Mouse (Mus musculus) limb, embryonic 14.5 days (tissue): Measurements from ENCODE around the gene Ccdc122. TPM values are rescaled to one million over a fixed set of nuclear protein-coding genes. Genes with fewer than 3 reads are reported as not detected.
"Not testable (repeated sequence)": the region's sequence is repeated elsewhere in the genome, so short reads cannot be mapped to it uniquely, and the experiment has no call there.

Experiments used
- ATAC-seq: fragments of 200-750 bp; cut with Nextera tagmentation; 2 replicates; pipeline ENCODE4 v1.8.0; 2017; ENCODE audit warnings: low read depth, moderate number of reproducible peaks, moderate TSS enrichment; ENCODE audit not compliant: low FRiP score
- DNase-seq: peaks from one replicate; pipeline ENCODE4 v3.0.0-alpha.2; 2015; ENCODE audit warnings: low spot score
- H3K27ac ChIP-seq: fragments of 300-500 bp; sonication (generic); replicated peaks from 2 replicates; pipeline ENCODE4 v1.5.1; 2014; ENCODE audit warnings: low read depth, mild to moderate bottlenecking, low read length, moderate library complexity, mixed read lengths
- H3K27me3 ChIP-seq: fragments of 300-500 bp; sonication (generic); 2 replicates; pipeline ENCODE4 v1.6.1; 2014; ENCODE audit warnings: low read length, mixed read lengths; ENCODE audit not compliant: control insufficient read depth, insufficient read depth
- H3K36me3 ChIP-seq: fragments of 300-500 bp; sonication (generic); 2 replicates; pipeline ENCODE4 v1.6.1; 2014; ENCODE audit warnings: mild to moderate bottlenecking, low read length, moderate library complexity, mixed read lengths; ENCODE audit not compliant: control insufficient read depth, insufficient read depth
- H3K4me1 ChIP-seq: fragments of 300-500 bp; sonication (generic); 2 replicates; pipeline ENCODE4 v1.6.1; 2014; ENCODE audit warnings: antibody characterized with exemption, low read length, mixed read lengths; ENCODE audit not compliant: control insufficient read depth, insufficient read depth
- H3K4me2 ChIP-seq: fragments of 300-500 bp; sonication (generic); replicated peaks from 2 replicates; pipeline ENCODE4 v1.6.1; 2014; ENCODE audit warnings: low read depth, mild to moderate bottlenecking, low read length, moderate library complexity; ENCODE audit not compliant: severe bottlenecking
- H3K4me3 ChIP-seq: fragments of 300-500 bp; sonication (generic); replicated peaks from 2 replicates; pipeline ENCODE4 v1.5.1; 2014; ENCODE audit warnings: low read length
- H3K9ac ChIP-seq: fragments of 300-500 bp; sonication (generic); 2 replicates; pipeline ENCODE4 v1.6.1; 2014; ENCODE audit warnings: mild to moderate bottlenecking, low read depth, low read length, moderate library complexity; ENCODE audit not compliant: severe bottlenecking
- H3K9me3 ChIP-seq: fragments of 300-500 bp; sonication (generic); 2 replicates; pipeline ENCODE4 v1.6.1; 2016; ENCODE audit warnings: low read length; ENCODE audit not compliant: control insufficient read depth
- POLR2A ChIP-seq: fragments of 200-500 bp; IDR thresholded peaks from 2 replicates; pipeline ENCODE4 v1.8.0; 2012; ENCODE audit warnings: inconsistent platforms, mild to moderate bottlenecking, moderate library complexity, borderline replicate concordance; ENCODE audit not compliant: insufficient read depth, insufficient read length; ENCODE audit errors: extremely low read depth
- WGBS: fragments of 180-500 bp; shearing (Covaris S2); extraction: QIAGEN DNeasy Blood & Tissue Kit; methylation state at CpG from one replicate; pipeline ENCODE4 v1.1.7; 2014; 5-methylcytosine and 5-hydroxymethylcytosine counted together
- polyA plus RNA-seq, 2 experiments: library from polyadenylated mRNA; depleted of rRNA in 1 of 2; stranded (reverse) in 1 of 2; unstranded in 1 of 2; fragments of >200 nt; fragmentation: Nextera tagmentation in 1 of 2; extraction: Ambion mirVana in 1 of 2; gene quantifications; 2 replicates each; pipeline versions ENCODE4 v1.2.1 to v1.2.3; 2012 to 2014

Ccdc122 gene
- polyA plus RNA-seq (2012; rRNA removed) (1.9 and 2.9 TPM in 2 replicates), polyA plus RNA-seq (2014; fragmentation: Nextera tagmentation; extraction: Ambion mirVana) (3.4 and 5.2 TPM in 2 replicates)

- peak within 1 kb of the TSS; percentile 84 for H3K9ac ChIP-seq
- H3K4me2 ChIP-seq = peak within 1 kb of the TSS; percentile 79
- WGBS = 2% methylated on average over 62 of the region's 86 CpGs
- H3K4me1 ChIP-seq = 0 out of 2 replicates have a peak, but pooled peaks cover 3% of the 10 kb centered on the region
- DNase-seq (peak; percentile 26), ATAC-seq (peak; percentile 71)
- no peaks in the 10 kb centered on the region for H3K9me3 ChIP-seq
- no peaks in the 10 kb centered on the region for H3K27me3 ChIP-seq
- H3K27ac ChIP-seq = no peak within 1 kb of the TSS
- TF ChIP-seq POLR2A = no peak
- H3K36me3 ChIP-seq = no peaks in the 10 kb centered on the region
- H3K4me3 ChIP-seq = peak within 1 kb of the TSS; percentile 65
Observed at GRCm38 (mm10) chr14:77036226-77037046, at the start of gene Ccdc122, which contains the start of gene Lacc1. Gene Ccdc122 (plus strand): TSS chr14:77036772. Gene Lacc1 (minus strand): TSS chr14:77036904.

- 90% methylated on average over 2 of the region's 2 CpGs for WGBS
- ATAC-seq = not testable (repeated sequence)
Observed at GRCm38 (mm10) chr14:76990351-76990750, 46.2 kb upstream of the Ccdc122 start.

GRCm38 (mm10) chr14:77004740-77005139, 31.8 kb upstream of the Ccdc122 start:
- WGBS = 57% methylated on average over 8 of the region's 8 CpGs
- Histone ChIP-seq H3K4me1 (0 out of 2 replicates have a peak, but pooled peaks cover 6% of the 10 kb centered on the region), H3K36me3 (no peaks in the 10 kb centered on the region), H3K9ac (no peak overlapping the region), H3K27me3 (no peaks in the 10 kb centered on the region), H3K4me3 (no peak overlapping the region), H3K27ac (no peak overlapping the region), H3K9me3 (no peaks in the 10 kb centered on the region), H3K4me2 (no peak overlapping the region)
- TF ChIP-seq POLR2A = no peak
- DNase-seq = no peak
- no peak for ATAC-seq

More at GRCm38 (mm10) chr14:76990351-76990750, 46.2 kb upstream of the Ccdc122 start:
- not testable (repeated sequence) for H3K4me1 ChIP-seq, H3K9me3 ChIP-seq, H3K4me3 ChIP-seq, H3K27me3 ChIP-seq, H3K27ac ChIP-seq, DNase-seq, H3K36me3 ChIP-seq, H3K4me2 ChIP-seq, H3K9ac ChIP-seq

- no peak for TF ChIP-seq POLR2A
- no peak overlapping the region for H3K27ac ChIP-seq
- DNase-seq = no peak
- no peak overlapping the region for H3K9ac ChIP-seq
- 89% methylated on average over 5 of the region's 5 CpGs for WGBS
- no peaks in the 10 kb centered on the region for H3K9me3 ChIP-seq
- ATAC-seq = no peak
- no peak overlapping the region for H3K4me3 ChIP-seq
- 0 out of 2 replicates have a peak, but pooled peaks cover 6% of the 10 kb centered on the region for H3K4me1 ChIP-seq
- no peak overlapping the region for H3K4me2 ChIP-seq
- H3K27me3 ChIP-seq = no peaks in the 10 kb centered on the region
- H3K36me3 ChIP-seq = no peaks in the 10 kb centered on the region
Observed at GRCm38 (mm10) chr14:77005566-77005965, 31.0 kb upstream of the Ccdc122 start.

GRCm38 (mm10) chr14:77008238-77008637, 28.3 kb upstream of the Ccdc122 start:
- TF ChIP-seq POLR2A = no peak
- H3K27ac ChIP-seq = no peak overlapping the region
- H3K9me3 ChIP-seq = no peaks in the 10 kb centered on the region
- ATAC-seq (peak; percentile 65; the same call in 1 of the 2 replicates), DNase-seq (peak; percentile 86)
- 28% methylated on average over 3 of the region's 3 CpGs for WGBS
- H3K9ac ChIP-seq = no peak overlapping the region
- H3K4me2 ChIP-seq = no peak overlapping the region
- H3K36me3 ChIP-seq = no peaks in the 10 kb centered on the region
- H3K4me3 ChIP-seq = no peak overlapping the region
- no peaks in the 10 kb centered on the region for H3K27me3 ChIP-seq
- H3K4me1 ChIP-seq = 0 out of 2 replicates have a peak, but pooled peaks cover 6% of the 10 kb centered on the region
